Mouse (Mus musculus) thymus, postnatal 36 days (tissue): ENCODE results near the gene Srd5a1.
"Not testable (repeated sequence)": the region's sequence is repeated elsewhere in the genome, so short reads cannot be mapped to it uniquely, and the experiment has no call there.

Experiments
- DNase-seq, 2 experiments: peaks; one replicate each; pipeline ENCODE4 v3.0.0; 2022; ENCODE audit warnings: mixed read lengths in 2 of 2

Srd5a1 gene

GRCm38 (mm10) chr13:69623843-69624242, 12.6 kb upstream of the Srd5a1 start:
- DNase-seq = no peak

GRCm38 (mm10) chr13:69616716-69617115, 5.5 kb upstream of the Srd5a1 start:
- DNase-seq = no peak

- no peak for DNase-seq
Measured at GRCm38 (mm10) chr13:69612175-69612544, 918 bp upstream of the Srd5a1 start.

- no peak for DNase-seq
Measured at GRCm38 (mm10) chr13:69610751-69611397, 368 bp downstream of the Srd5a1 start.

- no peak for DNase-seq
Measured at GRCm38 (mm10) chr13:69608734-69609133, 2.5 kb downstream of the Srd5a1 start.

- DNase-seq = no peak
Measured at GRCm38 (mm10) chr13:69604670-69605069, 6.6 kb downstream of the Srd5a1 start.

GRCm38 (mm10) chr13:69601321-69601720, 9.9 kb downstream of the Srd5a1 start:
- DNase-seq = no peak

- not testable (repeated sequence) for DNase-seq
Measured at GRCm38 (mm10) chr13:69600863-69601262, 10.4 kb downstream of the Srd5a1 start.

GRCm38 (mm10) chr13:69598867-69599266, 12.4 kb downstream of the Srd5a1 start:
- DNase-seq = no peak

GRCm38 (mm10) chr13:69596515-69596914, 14.7 kb downstream of the Srd5a1 start:
- DNase-seq = no peak

- DNase-seq = no peak
Measured at GRCm38 (mm10) chr13:69595911-69596310, 15.3 kb downstream of the Srd5a1 start.

- DNase-seq = no peak
Measured at GRCm38 (mm10) chr13:69594577-69595256, 16.5 kb downstream of the Srd5a1 start.

GRCm38 (mm10) chr13:69593453-69593852, 17.8 kb downstream of the Srd5a1 start:
- no peak for DNase-seq

- no peak for DNase-seq
Measured at GRCm38 (mm10) chr13:69592226-69592625, 19.0 kb downstream of the Srd5a1 start.

GRCm38 (mm10) chr13:69591338-69591737, 19.9 kb downstream of the Srd5a1 start:
- no peak for DNase-seq

- DNase-seq = no peak
Measured at GRCm38 (mm10) chr13:69588263-69588662, 23.0 kb downstream of the Srd5a1 start.

GRCm38 (mm10) chr13:69587849-69588248, 23.4 kb downstream of the Srd5a1 start:
- DNase-seq = no peak

GRCm38 (mm10) chr13:69586337-69586736, 24.9 kb downstream of the Srd5a1 start:
- DNase-seq = no peak

GRCm38 (mm10) chr13:69585828-69586227, 25.4 kb downstream of the Srd5a1 start:
- DNase-seq = no peak

- DNase-seq = no peak
Measured at GRCm38 (mm10) chr13:69583591-69583990, 27.7 kb downstream of the Srd5a1 start.

- no peak for DNase-seq
Measured at GRCm38 (mm10) chr13:69582411-69582810, 28.8 kb downstream of the Srd5a1 start.

GRCm38 (mm10) chr13:69577181-69577834, 33.9 kb downstream of the Srd5a1 start:
- no peak for DNase-seq

GRCm38 (mm10) chr13:69576676-69577075, 34.6 kb downstream of the Srd5a1 start:
- no peak for DNase-seq

- no peak for DNase-seq
Measured at GRCm38 (mm10) chr13:69572594-69572993, 38.6 kb downstream of the Srd5a1 start.
